ENCODE assay signal across 24 mouse cellular contexts in genomic region chr16:87928671-87929070, GRCm38 (mm10).
DNase-seq lines count a peak whose midpoint lies in the region; ATAC-seq and TF ChIP-seq lines count a peak whose summit lies in the region.
"Had no signal": no experiment of that assay in that cellular context is flagged by ENCODE, and none has a peak within 500 bp of the region (broad histone marks: within the 10 kb centered on the region; RNA-seq: fewer than 3 reads in every experiment).

No protein-coding gene starts in this region.

- H3K4me1 ChIP-seq in intestine, embryonic 16.5 days (ENCODE audit: control insufficient read depth, insufficient read depth, low read length) = no peaks in the 10 kb centered on the region
- no peaks in the 10 kb centered on the region for H3K4me1 ChIP-seq in intestine, postnatal 0 days (replicated peaks; ENCODE audit: control insufficient read depth, insufficient read depth, low read length)
- H3K4me1 ChIP-seq in midbrain, embryonic 11.5 days (ENCODE audit: control insufficient read depth, insufficient read depth, low read length) = no peaks in the 10 kb centered on the region
- no peaks in the 10 kb centered on the region for H3K4me1 ChIP-seq in midbrain, embryonic 15.5 days
- H3K4me1 ChIP-seq in CH12.LX (ENCODE audit: control insufficient read depth in 1 of 2, insufficient read depth in 2 of 2) = peaks cover 12% of the 10 kb centered on the region in 2 experiments; a peak in 3 of 4 replicates
- H3K4me1 ChIP-seq in stomach, embryonic 15.5 days = no peaks in the 10 kb centered on the region
- H3K4me1 ChIP-seq: embryonic facial prominence, embryonic 10.5 days; embryonic facial prominence, embryonic 12.5 days; forebrain, embryonic 13.5 days; forebrain, embryonic 15.5 days had no signal

- TF ChIP-seq POLR2A in CH12.LX (IDR thresholded peaks at IDR 0.05; ENCODE audit: low read depth, low read length) = no peak

- no peaks in the 10 kb centered on the region for H3K79me2 ChIP-seq in CH12.LX (replicated peaks; ENCODE audit: control insufficient read depth, extremely low read depth, insufficient read depth, poor library complexity, severe bottlenecking)

- TF ChIP-seq EP300 in CH12.LX (IDR thresholded peaks at IDR 0.05; ENCODE audit: low read length) = no peak

- no peaks in the 10 kb centered on the region for H3K36me3 ChIP-seq in intestine, embryonic 16.5 days (ENCODE audit: control insufficient read depth, insufficient read depth, low read length)
- no peaks in the 10 kb centered on the region for H3K36me3 ChIP-seq in intestine, postnatal 0 days (ENCODE audit: control insufficient read depth, insufficient read depth)
- no peaks in the 10 kb centered on the region for H3K36me3 ChIP-seq in midbrain, embryonic 11.5 days (ENCODE audit: control insufficient read depth, insufficient read depth, low read length)
- H3K36me3 ChIP-seq in midbrain, embryonic 15.5 days (replicated peaks) = no peaks in the 10 kb centered on the region
- no peaks in the 10 kb centered on the region for H3K36me3 ChIP-seq in CH12.LX (replicated peaks in 1 of 2; ENCODE audit: control insufficient read depth in 1 of 2, insufficient read depth in 1 of 2, low read length in 1 of 2)
- H3K36me3 ChIP-seq in stomach, embryonic 15.5 days = no peaks in the 10 kb centered on the region
- H3K36me3 ChIP-seq: embryonic facial prominence, embryonic 10.5 days; embryonic facial prominence, embryonic 12.5 days; forebrain, embryonic 15.5 days; G1E had no signal

- peak; percentile 51 for DNase-seq in midbrain, embryonic 11.5 days (ENCODE audit: low spot score, missing footprints)
- DNase-seq in CH12.LX (ENCODE audit: extremely low read depth) = no peak
- DNase-seq in layer of hippocampus, adult 11-12 months (ENCODE audit: low spot score) = no peak
- DNase-seq in layer of hippocampus, adult 9-11 months = no peak
- DNase-seq: adrenal gland, adult 8-10 months; adrenal gland, postnatal 14 days; adrenal gland, postnatal 36 days; cerebellum, adult 11-12 months; cerebellum, adult 2 months; cerebellum, adult 9-10 months; cerebellum, postnatal 10 days; cerebellum, postnatal 25 days; forebrain, postnatal 0 days had no signal

- H3K9ac ChIP-seq in intestine, embryonic 16.5 days (ENCODE audit: low read depth, low read length) = no peak overlapping the region
- no peak overlapping the region for H3K9ac ChIP-seq in intestine, postnatal 0 days (ENCODE audit: low read depth, low read length)
- no peak overlapping the region for H3K9ac ChIP-seq in midbrain, embryonic 11.5 days (ENCODE audit: low read length)
- no peak overlapping the region for H3K9ac ChIP-seq in midbrain, embryonic 15.5 days
- peak overlapping the region; percentile 51; the same call in 1 of the 2 replicates for H3K9ac ChIP-seq in CH12.LX (ENCODE audit: insufficient read depth, low read depth)
- no peak overlapping the region for H3K9ac ChIP-seq in stomach, embryonic 15.5 days
- H3K9ac ChIP-seq: embryonic facial prominence, embryonic 12.5 days; forebrain, embryonic 13.5 days; forebrain, embryonic 15.5 days; forebrain, postnatal 0 days had no signal

- H3K27ac ChIP-seq in intestine, embryonic 16.5 days (ENCODE audit: low read length) = no peak overlapping the region
- H3K27ac ChIP-seq in intestine, postnatal 0 days (ENCODE audit: low read depth, low read length) = no peak overlapping the region
- no peak overlapping the region for H3K27ac ChIP-seq in midbrain, embryonic 11.5 days (ENCODE audit: low read depth, low read length)
- H3K27ac ChIP-seq in midbrain, embryonic 15.5 days = no peak overlapping the region
- H3K27ac ChIP-seq in CH12.LX (ENCODE audit: insufficient read depth, low read depth) = no peak overlapping the region
- H3K27ac ChIP-seq in stomach, embryonic 15.5 days = no peak overlapping the region
- H3K27ac ChIP-seq: embryonic facial prominence, embryonic 10.5 days; embryonic facial prominence, embryonic 12.5 days; forebrain, embryonic 13.5 days; forebrain, embryonic 15.5 days had no signal

- in situ Hi-C loops in CH12.LX (cut with MboI; ENCODE audit: low pct_ligation_motif_present, low pct_unique_long_range_greater_than_20kb, low sequenced_read_pairs) = no loop called here

- WGBS in intestine, embryonic 16.5 days = 51% methylated on average over 1 of the region's 1 CpGs
- 47% methylated on average over 1 of the region's 1 CpGs for WGBS in intestine, postnatal 0 days
- 96% methylated on average over 1 of the region's 1 CpGs for WGBS in midbrain, embryonic 11.5 days
- 96% methylated on average over 1 of the region's 1 CpGs for WGBS in midbrain, embryonic 15.5 days
- 57% methylated on average over 1 of the region's 1 CpGs for WGBS in stomach, embryonic 15.5 days

- no peak for TF ChIP-seq RAD21 in CH12.LX (IDR thresholded peaks at IDR 0.05; ENCODE audit: low read depth, low read length)

- H3K4me3 ChIP-seq in intestine, embryonic 16.5 days (ENCODE audit: low read length) = no peak overlapping the region
- no peak overlapping the region for H3K4me3 ChIP-seq in intestine, postnatal 0 days (ENCODE audit: low read depth, low read length)
- H3K4me3 ChIP-seq in midbrain, embryonic 11.5 days (ENCODE audit: low read depth, low read length) = no peak overlapping the region
- H3K4me3 ChIP-seq in midbrain, embryonic 15.5 days = no peak overlapping the region
- H3K4me3 ChIP-seq in CH12.LX (replicated peaks in 1 of 3; ENCODE audit: low read depth in 2 of 3, low read length in 2 of 3, poor library complexity in 1 of 3) = no peak overlapping the region
- no peak overlapping the region for H3K4me3 ChIP-seq in stomach, embryonic 15.5 days (replicated peaks)
- H3K4me3 ChIP-seq: embryonic facial prominence, embryonic 10.5 days; embryonic facial prominence, embryonic 12.5 days; forebrain, embryonic 13.5 days; forebrain, embryonic 15.5 days had no signal

- H3K9me3 ChIP-seq in intestine, embryonic 16.5 days (ENCODE audit: control insufficient read depth, low read length) = no peaks in the 10 kb centered on the region
- H3K9me3 ChIP-seq in intestine, postnatal 0 days (ENCODE audit: control insufficient read depth) = no peaks in the 10 kb centered on the region
- H3K9me3 ChIP-seq in midbrain, embryonic 11.5 days (ENCODE audit: control insufficient read depth, low read length) = no peaks in the 10 kb centered on the region
- no peaks in the 10 kb centered on the region for H3K9me3 ChIP-seq in midbrain, embryonic 15.5 days
- H3K9me3 ChIP-seq in CH12.LX (replicated peaks; ENCODE audit: low read length) = no peaks in the 10 kb centered on the region
- no peaks in the 10 kb centered on the region for H3K9me3 ChIP-seq in stomach, embryonic 15.5 days
- H3K9me3 ChIP-seq: embryonic facial prominence, embryonic 10.5 days; embryonic facial prominence, embryonic 12.5 days; forebrain, embryonic 13.5 days; forebrain, embryonic 15.5 days had no signal

- H3K4me2 ChIP-seq in intestine, embryonic 16.5 days (ENCODE audit: low read depth, low read length) = no peak overlapping the region
- H3K4me2 ChIP-seq in intestine, postnatal 0 days (replicated peaks; ENCODE audit: low read depth) = no peak overlapping the region
- no peak overlapping the region for H3K4me2 ChIP-seq in midbrain, embryonic 11.5 days
- H3K4me2 ChIP-seq in midbrain, embryonic 15.5 days = no peak overlapping the region
- H3K4me2 ChIP-seq in CH12.LX (ENCODE audit: insufficient read depth, low read depth, poor library complexity, severe bottlenecking) = peak overlapping the region; percentile 31; the same call in 1 of the 2 replicates
- no peak overlapping the region for H3K4me2 ChIP-seq in stomach, embryonic 15.5 days
- H3K4me2 ChIP-seq: embryonic facial prominence, embryonic 12.5 days; forebrain, embryonic 13.5 days; forebrain, embryonic 15.5 days had no signal

- TF ChIP-seq CTCF in intestine, postnatal 0 days (IDR thresholded peaks at IDR 0.05; ENCODE audit: low read depth) = no peak
- TF ChIP-seq CTCF in CH12.LX (conservative IDR thresholded peaks at IDR 0.05 in 1 of 2, IDR thresholded peaks at IDR 0.05 in 1 of 2; ENCODE audit: low read depth in 2 of 2, low read length in 2 of 2) = no peak

- no peaks in the 10 kb centered on the region for H3K27me3 ChIP-seq in intestine, embryonic 16.5 days (replicated peaks; ENCODE audit: control insufficient read depth, insufficient read depth, low read length)
- H3K27me3 ChIP-seq in intestine, postnatal 0 days (replicated peaks; ENCODE audit: control insufficient read depth, insufficient read depth, low read length) = no peaks in the 10 kb centered on the region
- H3K27me3 ChIP-seq in midbrain, embryonic 11.5 days (ENCODE audit: control insufficient read depth, insufficient read depth, low read length) = no peaks in the 10 kb centered on the region
- H3K27me3 ChIP-seq in midbrain, embryonic 15.5 days (replicated peaks) = no peaks in the 10 kb centered on the region
- H3K27me3 ChIP-seq in CH12.LX (replicated peaks) = no peaks in the 10 kb centered on the region
- H3K27me3 ChIP-seq in stomach, embryonic 15.5 days (replicated peaks) = no peaks in the 10 kb centered on the region
- H3K27me3 ChIP-seq: embryonic facial prominence, embryonic 12.5 days; forebrain, embryonic 13.5 days; forebrain, embryonic 15.5 days; Patski had no signal

- dilution Hi-C loops in CH12.LX (cut with MboI; ENCODE audit: extremely low pct_ligation_motif_present, extremely low pct_unique_long_range_greater_than_20kb, low sequenced_read_pairs) = no loop called here

- 0 out of 2 replicates have a peak, but pooled peaks have one; percentile 52 for ATAC-seq in intestine, embryonic 16.5 days
- ATAC-seq in intestine, postnatal 0 days = no peak
- no peak for ATAC-seq in midbrain, embryonic 11.5 days (ENCODE audit: low FRiP score)
- no peak for ATAC-seq in midbrain, embryonic 15.5 days (replicated peaks)
- peak; percentile 75; the same call in 1 of the 2 replicates for ATAC-seq in stomach, embryonic 15.5 days (ENCODE audit: insufficient read depth, low FRiP score, low read depth)
- ATAC-seq: activated CD4-positive, CD25-positive, alpha-beta regulatory T cell, adult 4 months; forebrain, embryonic 13.5 days; forebrain, embryonic 15.5 days; forebrain, postnatal 0 days; Patski had no signal

TF ChIP-seq in CH12.LX, 34 proteins besides CTCF, POLR2A, EP300 and RAD21 (continues in another document):
- TF ChIP-seq JUND (conservative IDR thresholded peaks at IDR 0.05; ENCODE audit: low read depth, low read length) (no peak), TCF12 (IDR thresholded peaks at IDR 0.05; ENCODE audit: low read depth, low read length) (no peak), ZMIZ1 (IDR thresholded peaks at IDR 0.05; ENCODE audit: low read depth, low read length) (no peak), MAFK (IDR thresholded peaks at IDR 0.05; ENCODE audit: insufficient replicate concordance, low read length) (no peak), BHLHE40 (IDR thresholded peaks at IDR 0.05; ENCODE audit: low read depth, low read length) (no peak), GABPA (IDR thresholded peaks at IDR 0.05; ENCODE audit: insufficient replicate concordance, low read depth, low read length) (no peak), UBTF (IDR thresholded peaks at IDR 0.05; ENCODE audit: low read depth, low read length) (no peak), POLR2AphosphoS2 (IDR thresholded peaks at IDR 0.05; ENCODE audit: low read depth, low read length) (no peak), RCOR1 (conservative IDR thresholded peaks at IDR 0.05; ENCODE audit: low read depth, low read length) (no peak), CHD1 (IDR thresholded peaks at IDR 0.05; ENCODE audit: low read depth, low read length) (no peak), CHD2 (IDR thresholded peaks at IDR 0.05; ENCODE audit: low read length) (no peak)

Comparison
In these comparisons a context has a peak if more than half of its experiments do, and no peak if none do; other contexts are left out.
1. ATAC-seq: peak in intestine, embryonic 16.5 days (single experiment) and stomach, embryonic 15.5 days (single experiment); none in intestine, postnatal 0 days (single experiment), midbrain, embryonic 11.5 days (single experiment) and midbrain, embryonic 15.5 days (single experiment).